Mouse (Mus musculus) CH12.LX (cell line): Measurements from ENCODE around the gene Kdm5b.

ENCODE experiments used
- CHD2 ChIP-seq: IDR thresholded peaks from 2 replicates; pipeline ENCODE4 v1.6.1; 2011; ENCODE audit warnings: low read length, improper control_type of control experiment
- CTCF ChIP-seq, 2 experiments: IDR thresholded peaks in 1 of 2; conservative IDR thresholded peaks in 1 of 2; 2 replicates each; pipeline ENCODE4 v1.5.1; 2011 to 2012; ENCODE audit warnings: low read depth in 2 of 2, low read length in 2 of 2, improper control_type of control experiment in 1 of 2, inconsistent platforms in 1 of 2, mild to moderate bottlenecking in 1 of 2, moderate library complexity in 1 of 2
- RAD21 ChIP-seq: IDR thresholded peaks from 2 replicates; pipeline ENCODE4 v1.6.1; 2011; ENCODE audit warnings: low read depth, mild to moderate bottlenecking, low read length, improper control_type of control experiment, moderate library complexity

GRCm38 (mm10) chr1:134555240-134555870 lies 4.6 kb upstream of the Kdm5b start:
- TF ChIP-seq CHD2 (no peak), CTCF (conservative IDR thresholded peaks at IDR 0.05 in 1 of 2, IDR thresholded peaks at IDR 0.05 in 1 of 2; ENCODE audit: low read depth in 2 of 2, low read length in 2 of 2) (no peak), RAD21 (no peak)
